Mouse (Mus musculus) cortical plate, adult 2 months (tissue): ENCODE data around the gene Itfg2.

ENCODE experiments used
- CTCF ChIP-seq: fragments of 200-500 bp; IDR thresholded peaks from 2 replicates; pipeline ENCODE4 v1.5.1; 2011; ENCODE audit warnings: mild to moderate bottlenecking, control low read depth, low read length; ENCODE audit not compliant: insufficient read depth; ENCODE audit errors: extremely low read depth
- POLR2A ChIP-seq: fragments of 200-500 bp; IDR thresholded peaks from 2 replicates; pipeline ENCODE4 v1.6.1; 2011; ENCODE audit warnings: mild to moderate bottlenecking, low read length, control low read depth; ENCODE audit not compliant: insufficient read depth; ENCODE audit errors: extremely low read depth

DNA sequence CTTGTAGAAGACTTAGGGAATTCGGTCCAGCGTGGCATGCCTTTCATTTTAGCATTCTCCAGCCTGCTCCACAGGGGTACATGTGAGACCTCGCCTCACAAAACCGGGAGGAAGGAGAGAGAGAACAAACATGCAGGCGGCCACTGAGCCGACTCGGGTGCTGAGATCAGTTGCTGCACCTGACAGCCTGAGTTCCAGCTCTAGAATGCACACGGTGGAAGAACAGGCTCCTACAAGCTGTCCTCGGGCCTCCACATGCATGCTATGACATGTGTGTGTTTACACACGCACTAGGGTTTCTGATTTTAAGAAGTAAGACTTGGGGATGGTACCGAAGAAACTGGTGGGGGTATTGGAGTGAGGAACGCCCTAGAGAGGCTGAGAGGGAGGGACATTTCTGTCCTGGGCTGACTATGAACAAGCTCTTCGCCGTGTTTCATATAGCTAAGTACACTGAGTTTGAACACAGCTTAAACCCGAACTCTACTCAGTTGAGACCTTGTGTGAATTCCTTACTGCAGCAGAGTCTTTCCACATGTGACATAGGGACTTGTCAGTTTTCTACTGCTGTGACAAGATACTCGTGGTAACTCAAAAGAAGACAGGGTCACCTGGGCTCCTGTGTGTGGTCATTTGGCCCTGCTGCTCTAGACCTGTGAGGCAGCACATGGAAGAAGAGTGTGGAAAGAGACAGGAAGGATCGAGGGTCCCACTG, 48.2 kb downstream of the Itfg2 start:
- no peak for TF ChIP-seq CTCF
- no peak for TF ChIP-seq POLR2A
